14 mouse cellular contexts compared by ENCODE assay signal in the genomic region with DNA sequence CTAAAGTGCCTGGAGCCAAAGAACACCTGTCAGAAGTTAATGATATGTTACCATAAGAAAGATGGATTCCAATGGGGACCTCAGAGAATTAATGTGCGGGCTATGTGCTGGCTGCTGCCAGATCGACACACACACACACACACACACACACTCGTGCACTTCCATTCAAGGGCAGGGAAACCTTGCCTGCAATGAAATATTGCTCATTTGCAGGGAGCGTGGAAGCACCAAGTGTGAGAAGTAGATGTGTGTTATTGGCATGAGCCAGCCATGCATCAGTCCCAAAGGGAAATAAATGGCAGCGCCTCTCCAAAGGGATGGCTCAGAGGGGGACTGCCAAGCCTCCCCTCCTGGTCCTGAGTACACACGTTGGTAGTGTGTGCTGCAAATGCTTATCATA.
"Had no signal": no experiment of that assay in that cellular context is flagged by ENCODE, and none has a peak within 500 bp of the region (broad histone marks: within the 10 kb centered on the region; RNA-seq: fewer than 3 reads in every experiment).

No protein-coding gene starts in this region.

- H3K27ac ChIP-seq: kidney, postnatal 0 days; layer of hippocampus, adult 2 months; left cerebral cortex, adult 2 months; limb, embryonic 10.5 days; liver, embryonic 15.5 days; midbrain, embryonic 13.5 days had no signal

- DNase-seq: kidney, postnatal 4 days; lung, adult 2 months; lung, postnatal 36 days; right cerebral cortex, adult 18-20 months; right cerebral cortex, postnatal 25 days; thymus, postnatal 36 days had no signal

- H3K9ac ChIP-seq: liver, embryonic 15.5 days; midbrain, embryonic 13.5 days had no signal

- H3K27me3 ChIP-seq: liver, embryonic 15.5 days; midbrain, embryonic 13.5 days had no signal

- H3K4me2 ChIP-seq: liver, embryonic 11.5 days; liver, embryonic 15.5 days; midbrain, embryonic 13.5 days had no signal

- H3K4me1 ChIP-seq: liver, embryonic 15.5 days had no signal

- ATAC-seq: lung, postnatal 0 days; midbrain, embryonic 13.5 days had no signal

- H3K4me3 ChIP-seq: layer of hippocampus, adult 2 months; left cerebral cortex, adult 2 months; limb, embryonic 10.5 days; liver, embryonic 15.5 days; midbrain, embryonic 13.5 days had no signal

- H3K36me3 ChIP-seq: limb, embryonic 10.5 days; liver, embryonic 15.5 days; midbrain, embryonic 13.5 days had no signal

- H3K9me3 ChIP-seq: limb, embryonic 10.5 days; liver, embryonic 15.5 days; midbrain, embryonic 13.5 days had no signal
